Mouse (Mus musculus): ENCODE results near the gene Myoz1.
A peak's percentile ranks its signal among the peaks of the same experiment; 100 is the strongest.

Myoz1 gene

GRCm38 (mm10) chr14:20672990-20673389 lies 16.6 kb upstream of the Myoz1 start:
- peak; percentile 80 for DNase-seq (ENCODE audit: low read depth)

GRCm38 (mm10) chr14:20668154-20668810 lies 11.9 kb upstream of the Myoz1 start, which contains the start of gene Synpo2l:
Gene Synpo2l (minus strand): TSS chr14:20668354.
- DNase-seq (ENCODE audit: low read depth) = no peak

GRCm38 (mm10) chr14:20667469-20667868 lies 11.1 kb upstream of the Myoz1 start:
- DNase-seq (ENCODE audit: low read depth) = no peak

GRCm38 (mm10) chr14:20664436-20664835 lies 8.1 kb upstream of the Myoz1 start:
- no peak for DNase-seq (ENCODE audit: low read depth)

- DNase-seq (ENCODE audit: low read depth) = no peak
These were observed 7.3 kb upstream of the Myoz1 start for GRCm38 (mm10) chr14:20663601-20664000.

- DNase-seq (ENCODE audit: low read depth) = no peak
These were observed 6.4 kb upstream of the Myoz1 start for GRCm38 (mm10) chr14:20662740-20663139.

GRCm38 (mm10) chr14:20661661-20662331 lies 5.5 kb upstream of the Myoz1 start:
- DNase-seq (ENCODE audit: low read depth) = no peak

- peak; percentile 99 for DNase-seq (ENCODE audit: low read depth)
These were observed 4.7 kb upstream of the Myoz1 start for GRCm38 (mm10) chr14:20660827-20661660.

GRCm38 (mm10) chr14:20659687-20660086 lies 3.3 kb upstream of the Myoz1 start:
- no peak for DNase-seq (ENCODE audit: low read depth)

GRCm38 (mm10) chr14:20658902-20659301 lies 2.6 kb upstream of the Myoz1 start:
- no peak for DNase-seq (ENCODE audit: low read depth)

- peak; percentile 71 for DNase-seq (ENCODE audit: low read depth)
These were observed 2.0 kb upstream of the Myoz1 start for GRCm38 (mm10) chr14:20658326-20658725.

GRCm38 (mm10) chr14:20655731-20656130 lies 609 bp downstream of the Myoz1 start:
- DNase-seq (ENCODE audit: low read depth) = no peak

GRCm38 (mm10) chr14:20654690-20655421 lies 1.5 kb downstream of the Myoz1 start:
- no peak for DNase-seq (ENCODE audit: low read depth)

- DNase-seq (ENCODE audit: low read depth) = no peak
These were observed 4.6 kb downstream of the Myoz1 start for GRCm38 (mm10) chr14:20651722-20652256.

- no peak for DNase-seq (ENCODE audit: low read depth)
These were observed 5.3 kb downstream of the Myoz1 start for GRCm38 (mm10) chr14:20651000-20651399.

- no peak for DNase-seq (ENCODE audit: low read depth)
These were observed 10.0 kb downstream of the Myoz1 start for GRCm38 (mm10) chr14:20646381-20646780.

GRCm38 (mm10) chr14:20645547-20645946 lies 10.8 kb downstream of the Myoz1 start:
- no peak for DNase-seq (ENCODE audit: low read depth)

- no peak for DNase-seq (ENCODE audit: low read depth)
These were observed 14.9 kb downstream of the Myoz1 start for GRCm38 (mm10) chr14:20641438-20641875.

- DNase-seq (ENCODE audit: low read depth) = peak; percentile 100
These were observed 15.5 kb downstream of the Myoz1 start, which contains the start of gene Usp54 for GRCm38 (mm10) chr14:20640644-20641437. Gene Usp54 (minus strand): TSS chr14:20641063.

GRCm38 (mm10) chr14:20639918-20640619 lies 16.3 kb downstream of the Myoz1 start:
- DNase-seq (ENCODE audit: low read depth) = peak; percentile 80

Measured in induced T-regulatory cell, adult 2 months (primary cell).